14 mouse cellular contexts compared by ENCODE assay signal in genomic region chr15:80163274-80163673, GRCm38 (mm10). TPM values are rescaled to one million over a fixed set of nuclear protein-coding genes. Genes with fewer than 3 reads are reported as not detected.
A peak's percentile ranks its signal among the peaks of the same experiment; 100 is the strongest.
DNase-seq lines count a peak whose midpoint lies in the region; ATAC-seq and TF ChIP-seq lines count a peak whose summit lies in the region.
"Had no signal": no experiment of that assay in that cellular context is flagged by ENCODE, and none has a peak within 500 bp of the region (broad histone marks: within the 10 kb centered on the region; RNA-seq: fewer than 3 reads in every experiment).

No protein-coding gene starts in this region.

- H3K36me3 ChIP-seq in intestine, postnatal 0 days (ENCODE audit: control insufficient read depth, insufficient read depth) = peaks cover 37% of the 10 kb centered on the region
- peaks cover 10% of the 10 kb centered on the region; the same call in 1 of the 2 replicates for H3K36me3 ChIP-seq in intestine, embryonic 15.5 days

- ATAC-seq in intestine, postnatal 0 days = no peak
- ATAC-seq in intestine, embryonic 15.5 days = no peak
- no peak for ATAC-seq in megakaryocyte, adult 5-6 weeks (ENCODE audit: poor library complexity, severe bottlenecking)
- ATAC-seq: activated CD4-positive, CD25-positive, alpha-beta regulatory T cell, adult 4 months; forebrain, embryonic 13.5 days; midbrain, embryonic 13.5 days had no signal

- WGBS in intestine, postnatal 0 days = 79% methylated on average over 11 of the region's 11 CpGs
- 85% methylated on average over 11 of the region's 11 CpGs for WGBS in intestine, embryonic 15.5 days

- peak; percentile 36 for TF ChIP-seq CTCF in intestine, postnatal 0 days (IDR thresholded peaks at IDR 0.05; ENCODE audit: low read depth)

- no peak overlapping the region for H3K4me3 ChIP-seq in intestine, postnatal 0 days (ENCODE audit: low read depth, low read length)
- H3K4me3 ChIP-seq in intestine, embryonic 15.5 days (replicated peaks) = no peak overlapping the region
- H3K4me3 ChIP-seq: forebrain, embryonic 13.5 days; liver, embryonic 13.5 days; midbrain, embryonic 13.5 days had no signal

- H3K4me1 ChIP-seq in intestine, postnatal 0 days (replicated peaks; ENCODE audit: control insufficient read depth, insufficient read depth, low read length) = peaks cover 8% of the 10 kb centered on the region
- peaks cover 29% of the 10 kb centered on the region for H3K4me1 ChIP-seq in intestine, embryonic 15.5 days (replicated peaks)
- H3K4me1 ChIP-seq: forebrain, embryonic 13.5 days; midbrain, embryonic 13.5 days had no signal

- peak; percentile 99 for DNase-seq in cerebellum, adult 9-10 months
- DNase-seq in layer of hippocampus, adult 9-11 months = peak; percentile 75
- peak; percentile 72 to 82 for DNase-seq in right cerebral cortex, postnatal 10 days (ENCODE audit: low spot score in 2 of 2)
- no peak for DNase-seq in ovary, postnatal 14 days (ENCODE audit: low spot score)
- no peak for DNase-seq in kidney, postnatal 10 days
- DNase-seq: kidney, postnatal 25 days; liver, embryonic 13.5 days had no signal

- no peaks in the 10 kb centered on the region for H3K9me3 ChIP-seq in intestine, postnatal 0 days (ENCODE audit: control insufficient read depth)
- H3K9me3 ChIP-seq in intestine, embryonic 15.5 days = no peaks in the 10 kb centered on the region
- H3K9me3 ChIP-seq: forebrain, embryonic 13.5 days; liver, embryonic 13.5 days; midbrain, embryonic 13.5 days had no signal

- no peak overlapping the region for H3K4me2 ChIP-seq in intestine, postnatal 0 days (replicated peaks; ENCODE audit: low read depth)
- H3K4me2 ChIP-seq in intestine, embryonic 15.5 days (replicated peaks) = no peak overlapping the region
- H3K4me2 ChIP-seq: forebrain, embryonic 13.5 days; liver, embryonic 13.5 days; midbrain, embryonic 13.5 days had no signal

- H3K9ac ChIP-seq in intestine, postnatal 0 days (ENCODE audit: low read depth, low read length) = no peak overlapping the region
- no peak overlapping the region for H3K9ac ChIP-seq in intestine, embryonic 15.5 days
- H3K9ac ChIP-seq: forebrain, embryonic 13.5 days; liver, embryonic 13.5 days; midbrain, embryonic 13.5 days had no signal

- H3K27ac ChIP-seq in intestine, postnatal 0 days (ENCODE audit: low read depth, low read length) = no peak overlapping the region
- H3K27ac ChIP-seq in intestine, embryonic 15.5 days = no peak overlapping the region
- H3K27ac ChIP-seq: forebrain, embryonic 13.5 days; liver, embryonic 13.5 days; midbrain, embryonic 13.5 days had no signal

- H3K27me3 ChIP-seq in intestine, postnatal 0 days (replicated peaks; ENCODE audit: control insufficient read depth, insufficient read depth, low read length) = no peaks in the 10 kb centered on the region
- H3K27me3 ChIP-seq in intestine, embryonic 15.5 days (replicated peaks) = no peaks in the 10 kb centered on the region
- H3K27me3 ChIP-seq: forebrain, embryonic 13.5 days; midbrain, embryonic 13.5 days had no signal

RNA-seq across cellular contexts. Expression of gene Mgat3, which starts 10.2 kb away (rescaled TPM):
- 12.2 and 13.1 TPM in 2 replicates for polyA plus RNA-seq in intestine, postnatal 0 days (2015; fragmentation: Nextera tagmentation; extraction: Ambion mirVana)
- polyA plus RNA-seq in intestine, embryonic 15.5 days (2015; fragmentation: Nextera tagmentation; extraction: Ambion mirVana) = 12.1 and 13.6 TPM in 2 replicates
- total RNA-seq in megakaryocyte, adult 5-6 weeks (2015) = not detected in 2 replicates
- not detected in 2 replicates for total RNA-seq in megakaryocyte, adult 5-6 weeks (2017)
- total RNA-seq: common myeloid progenitor, adult 5-6 weeks had no signal

RNA-seq across cellular contexts. Expression of gene Tab1, which starts 30.3 kb away (rescaled TPM):
- polyA plus RNA-seq in intestine, postnatal 0 days (2015; fragmentation: Nextera tagmentation; extraction: Ambion mirVana) = 12.6 and 13.6 TPM in 2 replicates
- polyA plus RNA-seq in intestine, embryonic 15.5 days (2015; fragmentation: Nextera tagmentation; extraction: Ambion mirVana) = 28.5 and 29.0 TPM in 2 replicates
- total RNA-seq in megakaryocyte, adult 5-6 weeks (2015) = 3.8 and 6.9 TPM in 2 replicates
- 13.5 and 14.5 TPM in 2 replicates for total RNA-seq in megakaryocyte, adult 5-6 weeks (2017)

Comparison
In these comparisons a context has a peak if more than half of its experiments do, and no peak if none do; other contexts are left out.
1. DNase-seq: peak in cerebellum, adult 9-10 months (single experiment), layer of hippocampus, adult 9-11 months (single experiment) and right cerebral cortex, postnatal 10 days (2 of 2); none in ovary, postnatal 14 days (single experiment) and kidney, postnatal 10 days (single experiment).